Mouse (Mus musculus): ENCODE data around the gene Cfp. TPM values are rescaled to one million over a fixed set of nuclear protein-coding genes. Genes with fewer than 3 reads are reported as not detected.
A peak's percentile ranks its signal among the peaks of the same experiment; 100 is the strongest.

Cfp gene
- 4.4 and 5.1 TPM in 2 replicates for polyA plus RNA-seq (2014; fragmentation: Nextera tagmentation; extraction: Ambion mirVana)

- no peaks in the 10 kb centered on the region for H3K27me3 ChIP-seq (replicated peaks; ENCODE audit: control insufficient read depth, insufficient read depth, low read length)
- no peaks in the 10 kb centered on the region for H3K4me1 ChIP-seq (ENCODE audit: control insufficient read depth, insufficient read depth, low read length)
- H3K4me3 ChIP-seq (ENCODE audit: low read depth, low read length) = no peak within 1 kb of the TSS
- no peak for DNase-seq (ENCODE audit: low spot score)
- peaks cover 47% of the 10 kb centered on the region for H3K36me3 ChIP-seq (ENCODE audit: control insufficient read depth, insufficient read depth, low read length)
- H3K9me3 ChIP-seq (replicated peaks; ENCODE audit: control insufficient read depth, low read length) = no peaks in the 10 kb centered on the region
- WGBS = 77% methylated on average over 1 of the region's 1 CpGs
- ATAC-seq = no peak
- no peak within 1 kb of the TSS for H3K4me2 ChIP-seq (ENCODE audit: low read length)
- H3K9ac ChIP-seq (ENCODE audit: low read length) = no peak within 1 kb of the TSS
- no peak within 1 kb of the TSS for H3K27ac ChIP-seq (ENCODE audit: low read depth, low read length)
Measured at GRCm38 (mm10) chrX:20931364-20931763, at the start of gene Cfp. TSS of gene Cfp (minus strand) at chrX:20931555.

- Histone ChIP-seq H3K4me1 (ENCODE audit: control insufficient read depth, insufficient read depth, low read length) (no peaks in the 10 kb centered on the region), H3K27ac (ENCODE audit: low read depth, low read length) (no peak overlapping the region), H3K9me3 (replicated peaks; ENCODE audit: control insufficient read depth, low read length) (no peaks in the 10 kb centered on the region), H3K9ac (ENCODE audit: low read length) (no peak overlapping the region), H3K36me3 (ENCODE audit: control insufficient read depth, insufficient read depth, low read length) (no peaks in the 10 kb centered on the region), H3K4me2 (ENCODE audit: low read length) (no peak overlapping the region), H3K27me3 (replicated peaks; ENCODE audit: control insufficient read depth, insufficient read depth, low read length) (no peaks in the 10 kb centered on the region), H3K4me3 (ENCODE audit: low read depth, low read length) (no peak overlapping the region)
- no peak for DNase-seq (ENCODE audit: low spot score)
- WGBS = 68% methylated on average over 1 of the region's 1 CpGs
- no peak for ATAC-seq
Measured at GRCm38 (mm10) chrX:20980901-20981300, 49.5 kb upstream of the Cfp start.

- H3K4me3 ChIP-seq (ENCODE audit: low read depth, low read length) = peak within 1 kb of the TSS; percentile 45
- H3K36me3 ChIP-seq (ENCODE audit: control insufficient read depth, insufficient read depth, low read length) = 0 out of 2 replicates have a peak, but pooled peaks cover 5% of the 10 kb centered on the region
- peak; percentile 92 for DNase-seq (ENCODE audit: low spot score)
- whole genome bisulfite sequencing = 29% methylated on average over 57 of the region's 57 CpGs
- peak within 1 kb of the TSS; percentile 47 for H3K4me2 ChIP-seq (ENCODE audit: low read length)
- H3K9me3 ChIP-seq (replicated peaks; ENCODE audit: control insufficient read depth, low read length) = no peaks in the 10 kb centered on the region
- peak within 1 kb of the TSS; percentile 46 for H3K9ac ChIP-seq (ENCODE audit: low read length)
- H3K4me1 ChIP-seq (ENCODE audit: control insufficient read depth, insufficient read depth, low read length) = no peaks in the 10 kb centered on the region
- no peaks in the 10 kb centered on the region for H3K27me3 ChIP-seq (replicated peaks; ENCODE audit: control insufficient read depth, insufficient read depth, low read length)
- peak within 1 kb of the TSS; percentile 44; the same call in 1 of the 2 replicates for H3K27ac ChIP-seq (ENCODE audit: low read depth, low read length)
- ATAC-seq = peak; percentile 98
Measured at GRCm38 (mm10) chrX:20961477-20962378, 30.4 kb upstream of the Cfp start, which contains the start of gene Uxt. TSS of gene Uxt (minus strand) at chrX:20962017.

- ATAC-seq (peak; percentile 98), DNase-seq (ENCODE audit: low spot score) (peak; percentile 96)
- peak within 1 kb of the TSS; percentile 49 for H3K4me3 ChIP-seq (ENCODE audit: low read depth, low read length)
- peak within 1 kb of the TSS; percentile 66; the same call in 1 of the 2 replicates for H3K27ac ChIP-seq (ENCODE audit: low read depth, low read length)
- no peaks in the 10 kb centered on the region for H3K27me3 ChIP-seq (replicated peaks; ENCODE audit: control insufficient read depth, insufficient read depth, low read length)
- no peaks in the 10 kb centered on the region for H3K9me3 ChIP-seq (replicated peaks; ENCODE audit: control insufficient read depth, low read length)
- no peaks in the 10 kb centered on the region for H3K4me1 ChIP-seq (ENCODE audit: control insufficient read depth, insufficient read depth, low read length)
- no peaks in the 10 kb centered on the region for H3K36me3 ChIP-seq (ENCODE audit: control insufficient read depth, insufficient read depth, low read length)
- H3K4me2 ChIP-seq (ENCODE audit: low read length) = peak within 1 kb of the TSS; percentile 52
- peak within 1 kb of the TSS; percentile 68 for H3K9ac ChIP-seq (ENCODE audit: low read length)
- WGBS = 33% methylated on average over 30 of the region's 30 CpGs
Measured at GRCm38 (mm10) chrX:20950191-20950880, 19.0 kb upstream of the Cfp start, which contains the start of gene Elk1. TSS of gene Elk1 (minus strand) at chrX:20950608.

GRCm38 (mm10) chrX:20946055-20946454 lies 14.7 kb upstream of the Cfp start:
- 15% methylated on average over 4 of the region's 4 CpGs for WGBS
- DNase-seq (ENCODE audit: low spot score) (peak; percentile 66), ATAC-seq (no peak)
- H3K9ac ChIP-seq (ENCODE audit: low read length) = no peak overlapping the region
- H3K27me3 ChIP-seq (replicated peaks; ENCODE audit: control insufficient read depth, insufficient read depth, low read length) = no peaks in the 10 kb centered on the region
- no peak overlapping the region for H3K4me2 ChIP-seq (ENCODE audit: low read length)
- no peaks in the 10 kb centered on the region for H3K9me3 ChIP-seq (replicated peaks; ENCODE audit: control insufficient read depth, low read length)
- H3K4me3 ChIP-seq (ENCODE audit: low read depth, low read length) = no peak overlapping the region
- no peak overlapping the region for H3K27ac ChIP-seq (ENCODE audit: low read depth, low read length)
- no peaks in the 10 kb centered on the region for H3K36me3 ChIP-seq (ENCODE audit: control insufficient read depth, insufficient read depth, low read length)
- H3K4me1 ChIP-seq (ENCODE audit: control insufficient read depth, insufficient read depth, low read length) = no peaks in the 10 kb centered on the region

- ATAC-seq (no peak), DNase-seq (ENCODE audit: low spot score) (no peak)
- Histone ChIP-seq H3K4me2 (ENCODE audit: low read length) (no peak overlapping the region), H3K9me3 (replicated peaks; ENCODE audit: control insufficient read depth, low read length) (no peaks in the 10 kb centered on the region), H3K27me3 (replicated peaks; ENCODE audit: control insufficient read depth, insufficient read depth, low read length) (no peaks in the 10 kb centered on the region), H3K36me3 (ENCODE audit: control insufficient read depth, insufficient read depth, low read length) (peaks cover 44% of the 10 kb centered on the region), H3K4me1 (ENCODE audit: control insufficient read depth, insufficient read depth, low read length) (no peaks in the 10 kb centered on the region), H3K27ac (ENCODE audit: low read depth, low read length) (no peak overlapping the region), H3K9ac (ENCODE audit: low read length) (no peak overlapping the region), H3K4me3 (ENCODE audit: low read depth, low read length) (no peak overlapping the region)
- WGBS = 96% methylated on average over 1 of the region's 1 CpGs
Measured at GRCm38 (mm10) chrX:20931963-20932362, 608 bp upstream of the Cfp start.

GRCm38 (mm10) chrX:20929859-20930258 lies 1.5 kb downstream of the Cfp start:
- H3K36me3 ChIP-seq (ENCODE audit: control insufficient read depth, insufficient read depth, low read length) = peaks cover 32% of the 10 kb centered on the region
- ATAC-seq (no peak), DNase-seq (ENCODE audit: low spot score) (no peak)
- no peak overlapping the region for H3K9ac ChIP-seq (ENCODE audit: low read length)
- H3K4me2 ChIP-seq (ENCODE audit: low read length) = no peak overlapping the region
- no peaks in the 10 kb centered on the region for H3K4me1 ChIP-seq (ENCODE audit: control insufficient read depth, insufficient read depth, low read length)
- no peak overlapping the region for H3K27ac ChIP-seq (ENCODE audit: low read depth, low read length)
- no peak overlapping the region for H3K4me3 ChIP-seq (ENCODE audit: low read depth, low read length)
- no peaks in the 10 kb centered on the region for H3K9me3 ChIP-seq (replicated peaks; ENCODE audit: control insufficient read depth, low read length)
- 88% methylated on average over 1 of the region's 1 CpGs for WGBS
- no peaks in the 10 kb centered on the region for H3K27me3 ChIP-seq (replicated peaks; ENCODE audit: control insufficient read depth, insufficient read depth, low read length)

GRCm38 (mm10) chrX:20924976-20925375 lies 6.4 kb downstream of the Cfp start:
- Histone ChIP-seq H3K27ac (ENCODE audit: low read depth, low read length) (no peak overlapping the region), H3K4me2 (ENCODE audit: low read length) (no peak overlapping the region), H3K27me3 (replicated peaks; ENCODE audit: control insufficient read depth, insufficient read depth, low read length) (no peaks in the 10 kb centered on the region), H3K9ac (ENCODE audit: low read length) (no peak overlapping the region), H3K4me3 (ENCODE audit: low read depth, low read length) (no peak overlapping the region), H3K9me3 (replicated peaks; ENCODE audit: control insufficient read depth, low read length) (no peaks in the 10 kb centered on the region), H3K36me3 (ENCODE audit: control insufficient read depth, insufficient read depth, low read length) (peaks cover 20% of the 10 kb centered on the region; the same call in 1 of the 2 replicates), H3K4me1 (ENCODE audit: control insufficient read depth, insufficient read depth, low read length) (no peaks in the 10 kb centered on the region)
- DNase-seq (ENCODE audit: low spot score) (no peak), ATAC-seq (no peak)

All from forebrain, embryonic 14.5 days (tissue).